Mouse (Mus musculus): ENCODE data around the gene Gm13278. TPM values are rescaled to one million over a fixed set of nuclear protein-coding genes. Genes with fewer than 3 reads are reported as not detected.
A peak's percentile ranks its signal among the peaks of the same experiment; 100 is the strongest.
"Not testable (repeated sequence)": the region's sequence is repeated elsewhere in the genome, so short reads cannot be mapped to it uniquely, and the experiment has no call there.

Gm13278 gene
- polyA plus RNA-seq, 1 experiment = not detected

DNA sequence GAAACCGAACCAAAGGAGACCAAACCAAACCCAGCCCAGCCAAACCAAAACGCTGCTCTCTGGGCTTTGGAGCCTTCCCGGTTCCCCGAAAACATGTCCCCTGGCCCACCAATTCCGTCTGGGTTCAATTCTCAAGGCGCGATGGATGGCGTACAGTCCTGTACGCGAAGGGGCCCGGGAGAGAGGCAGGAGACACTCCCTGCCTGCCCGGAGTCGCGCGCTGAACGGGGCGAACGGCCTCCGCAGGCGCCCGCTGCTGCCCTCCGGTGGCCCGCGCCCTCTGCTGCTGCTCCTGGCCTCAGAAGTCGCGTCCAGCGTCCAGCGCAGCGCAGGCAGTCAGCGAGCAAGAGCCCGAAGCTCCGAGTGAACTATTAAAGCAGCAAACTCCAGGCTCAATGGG, 17.8 kb upstream of the Gm13278 start, which contains the start of gene Gm13290:
Gene Gm13290, plus strand, starts transcription at position 301 of the 400 bp plus-strand sequence.
- not testable (repeated sequence) for H3K4me3 ChIP-seq (ENCODE audit: insufficient read depth, low read depth, low read length)

DNA sequence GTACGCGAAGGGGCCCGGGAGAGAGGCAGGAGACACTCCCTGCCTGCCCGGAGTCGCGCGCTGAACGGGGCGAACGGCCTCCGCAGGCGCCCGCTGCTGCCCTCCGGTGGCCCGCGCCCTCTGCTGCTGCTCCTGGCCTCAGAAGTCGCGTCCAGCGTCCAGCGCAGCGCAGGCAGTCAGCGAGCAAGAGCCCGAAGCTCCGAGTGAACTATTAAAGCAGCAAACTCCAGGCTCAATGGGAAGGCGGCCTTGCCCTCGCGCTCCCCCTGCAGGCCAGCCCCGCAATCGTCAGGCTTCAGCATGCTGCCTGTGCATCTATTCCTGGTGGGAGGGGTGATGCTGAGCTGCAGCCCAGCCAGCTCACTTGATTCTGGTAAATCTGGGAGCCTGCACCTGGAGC, 14.7 kb upstream of the Gm13278 start, which contains the start of gene Gm13289:
Gene Gm13289, plus strand, starts transcription at position 301 of the 400 bp plus-strand sequence.
- not testable (repeated sequence) for H3K4me1 ChIP-seq (ENCODE audit: control insufficient read depth, insufficient read depth, low read length)
- no CpG with 5 or more reads among the region's 29 CpGs for WGBS

More for the DNA sequence above, 17.8 kb upstream of the Gm13278 start, which contains the start of gene Gm13290:
- H3K4me1 ChIP-seq (ENCODE audit: control insufficient read depth, insufficient read depth, low read length); H3K27ac ChIP-seq (ENCODE audit: insufficient read depth, low read depth, low read length): not testable (repeated sequence)
- no CpG with 5 or more reads among the region's 32 CpGs for WGBS

DNA sequence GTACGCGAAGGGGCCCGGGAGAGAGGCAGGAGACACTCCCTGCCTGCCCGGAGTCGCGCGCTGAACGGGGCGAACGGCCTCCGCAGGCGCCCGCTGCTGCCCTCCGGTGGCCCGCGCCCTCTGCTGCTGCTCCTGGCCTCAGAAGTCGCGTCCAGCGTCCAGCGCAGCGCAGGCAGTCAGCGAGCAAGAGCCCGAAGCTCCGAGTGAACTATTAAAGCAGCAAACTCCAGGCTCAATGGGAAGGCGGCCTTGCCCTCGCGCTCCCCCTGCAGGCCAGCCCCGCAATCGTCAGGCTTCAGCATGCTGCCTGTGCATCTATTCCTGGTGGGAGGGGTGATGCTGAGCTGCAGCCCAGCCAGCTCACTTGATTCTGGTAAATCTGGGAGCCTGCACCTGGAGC, 11.8 kb upstream of the Gm13278 start, which contains the start of gene Gm13272:
Gene Gm13272, plus strand, starts transcription at position 301 of the 400 bp plus-strand sequence.
- WGBS = no CpG with 5 or more reads among the region's 29 CpGs
- H3K4me1 ChIP-seq (ENCODE audit: control insufficient read depth, insufficient read depth, low read length); H3K27ac ChIP-seq (ENCODE audit: insufficient read depth, low read depth, low read length); H3K4me3 ChIP-seq (ENCODE audit: insufficient read depth, low read depth, low read length): not testable (repeated sequence)

More for the DNA sequence above, 14.7 kb upstream of the Gm13278 start, which contains the start of gene Gm13289:
- not testable (repeated sequence) for H3K4me3 ChIP-seq (ENCODE audit: insufficient read depth, low read depth, low read length); H3K27ac ChIP-seq (ENCODE audit: insufficient read depth, low read depth, low read length)

- not testable (repeated sequence) for H3K27ac ChIP-seq (ENCODE audit: insufficient read depth, low read depth, low read length); H3K4me1 ChIP-seq (ENCODE audit: control insufficient read depth, insufficient read depth, low read length); H3K4me3 ChIP-seq (ENCODE audit: insufficient read depth, low read depth, low read length)
- 59% methylated on average over 16 of the region's 18 CpGs for WGBS
These were observed 11.0 kb upstream of the Gm13278 start for GRCm38 (mm10) chr4:88780320-88780719.

DNA sequence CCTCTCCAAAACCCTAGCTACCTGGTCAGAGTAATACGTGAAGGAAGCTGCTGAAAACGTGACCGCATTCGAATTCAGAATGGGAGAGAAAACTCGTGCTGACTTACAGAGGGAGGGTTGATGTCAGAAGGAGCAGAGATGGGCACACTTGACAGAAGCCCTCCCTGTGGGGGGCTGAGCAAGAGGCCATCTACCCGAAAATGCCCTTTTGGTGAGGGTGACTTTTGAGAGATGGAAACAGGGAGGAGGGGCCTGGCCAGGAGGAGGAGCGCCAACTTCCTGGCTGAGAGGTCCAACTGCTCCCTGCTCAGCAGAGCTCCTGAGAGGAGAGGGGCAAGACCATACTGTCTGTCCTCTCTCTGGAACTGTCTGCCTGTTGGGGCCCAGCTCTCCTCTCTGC, 9.5 kb upstream of the Gm13278 start, which contains the start of gene Ifnz:
Gene Ifnz, plus strand, starts transcription at position 301 of the 400 bp plus-strand sequence.
- WGBS = 22% methylated on average over 5 of the region's 7 CpGs
- H3K27ac ChIP-seq (ENCODE audit: insufficient read depth, low read depth, low read length); H3K4me1 ChIP-seq (ENCODE audit: control insufficient read depth, insufficient read depth, low read length): not testable (repeated sequence)
- peak within 1 kb of the TSS; percentile 29; the same call in 1 of the 2 replicates for H3K4me3 ChIP-seq (ENCODE audit: insufficient read depth, low read depth, low read length)

- H3K4me3 ChIP-seq (ENCODE audit: insufficient read depth, low read depth, low read length) = peak overlapping the region; percentile 29; the same call in 1 of the 2 replicates
- not testable (repeated sequence) for H3K27ac ChIP-seq (ENCODE audit: insufficient read depth, low read depth, low read length); H3K4me1 ChIP-seq (ENCODE audit: control insufficient read depth, insufficient read depth, low read length)
- 0% methylated on average over 11 of the region's 31 CpGs for WGBS
These were observed 9.0 kb upstream of the Gm13278 start for GRCm38 (mm10) chr4:88782335-88782734.

- not testable (repeated sequence) for H3K4me3 ChIP-seq (ENCODE audit: insufficient read depth, low read depth, low read length); H3K27ac ChIP-seq (ENCODE audit: insufficient read depth, low read depth, low read length); H3K4me1 ChIP-seq (ENCODE audit: control insufficient read depth, insufficient read depth, low read length)
- no CpG with 5 or more reads among the region's 27 CpGs for WGBS
These were observed 5.9 kb upstream of the Gm13278 start, which contains the start of gene Gm13276 for GRCm38 (mm10) chr4:88785409-88785808. Gene Gm13276 (plus strand): TSS chr4:88785709.

DNA sequence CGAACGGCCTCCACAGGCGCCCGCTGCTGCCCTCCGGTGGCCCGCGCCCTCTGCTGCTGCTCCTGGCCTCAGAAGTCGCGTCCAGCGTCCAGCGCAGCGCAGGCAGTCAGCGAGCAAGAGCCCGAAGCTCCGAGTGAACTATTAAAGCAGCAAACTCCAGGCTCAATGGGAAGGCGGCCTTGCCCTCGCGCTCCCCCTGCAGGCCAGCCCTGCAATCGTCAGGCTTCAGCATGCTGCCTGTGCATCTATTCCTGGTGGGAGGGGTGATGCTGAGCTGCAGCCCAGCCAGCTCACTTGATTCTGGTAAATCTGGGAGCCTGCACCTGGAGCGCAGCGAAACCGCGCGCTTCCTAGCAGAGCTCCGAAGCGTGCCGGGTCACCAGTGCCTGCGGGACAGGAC, 2.9 kb upstream of the Gm13278 start, which contains the start of gene Gm13277:
Gene Gm13277, plus strand, starts transcription at position 231 of the 400 bp plus-strand sequence.
- H3K4me1 ChIP-seq (ENCODE audit: control insufficient read depth, insufficient read depth, low read length); H3K4me3 ChIP-seq (ENCODE audit: insufficient read depth, low read depth, low read length); H3K27ac ChIP-seq (ENCODE audit: insufficient read depth, low read depth, low read length): not testable (repeated sequence)
- WGBS = 0% methylated on average over 3 of the region's 28 CpGs

- H3K4me1 ChIP-seq (ENCODE audit: control insufficient read depth, insufficient read depth, low read length); H3K27ac ChIP-seq (ENCODE audit: insufficient read depth, low read depth, low read length); H3K4me3 ChIP-seq (ENCODE audit: insufficient read depth, low read depth, low read length): not testable (repeated sequence)
- under 1% methylated on average over 14 of the region's 52 CpGs for WGBS
These were observed 2.8 kb downstream of the Gm13278 start, which contains the start of gene Gm13275 for GRCm38 (mm10) chr4:88793936-88794675. Gene Gm13275 (plus strand): TSS chr4:88794487.

GRCm38 (mm10) chr4:88797097-88797496, 5.7 kb downstream of the Gm13278 start, which contains the start of gene Gm13279:
Gene Gm13279 (plus strand): TSS chr4:88797397.
- no CpG with 5 or more reads among the region's 28 CpGs for WGBS
- not testable (repeated sequence) for H3K27ac ChIP-seq (ENCODE audit: insufficient read depth, low read depth, low read length); H3K4me1 ChIP-seq (ENCODE audit: control insufficient read depth, insufficient read depth, low read length); H3K4me3 ChIP-seq (ENCODE audit: insufficient read depth, low read depth, low read length)

GRCm38 (mm10) chr4:88799365-88799764, 8.0 kb downstream of the Gm13278 start, which contains the start of gene Gm13285:
Gene Gm13285 (plus strand): TSS chr4:88799665.
- WGBS = 23% methylated on average over 6 of the region's 7 CpGs
- H3K27ac ChIP-seq (ENCODE audit: insufficient read depth, low read depth, low read length); H3K4me1 ChIP-seq (ENCODE audit: control insufficient read depth, insufficient read depth, low read length); H3K4me3 ChIP-seq (ENCODE audit: insufficient read depth, low read depth, low read length): not testable (repeated sequence)

DNA sequence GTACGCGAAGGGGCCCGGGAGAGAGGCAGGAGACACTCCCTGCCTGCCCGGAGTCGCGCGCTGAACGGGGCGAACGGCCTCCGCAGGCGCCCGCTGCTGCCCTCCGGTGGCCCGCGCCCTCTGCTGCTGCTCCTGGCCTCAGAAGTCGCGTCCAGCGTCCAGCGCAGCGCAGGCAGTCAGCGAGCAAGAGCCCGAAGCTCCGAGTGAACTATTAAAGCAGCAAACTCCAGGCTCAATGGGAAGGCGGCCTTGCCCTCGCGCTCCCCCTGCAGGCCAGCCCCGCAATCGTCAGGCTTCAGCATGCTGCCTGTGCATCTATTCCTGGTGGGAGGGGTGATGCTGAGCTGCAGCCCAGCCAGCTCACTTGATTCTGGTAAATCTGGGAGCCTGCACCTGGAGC, 11.6 kb downstream of the Gm13278 start, which contains the start of gene Gm13287:
Gene Gm13287, plus strand, starts transcription at position 301 of the 400 bp plus-strand sequence.
- H3K4me3 ChIP-seq (ENCODE audit: insufficient read depth, low read depth, low read length); H3K4me1 ChIP-seq (ENCODE audit: control insufficient read depth, insufficient read depth, low read length); H3K27ac ChIP-seq (ENCODE audit: insufficient read depth, low read depth, low read length): not testable (repeated sequence)
- WGBS = no CpG with 5 or more reads among the region's 29 CpGs

DNA sequence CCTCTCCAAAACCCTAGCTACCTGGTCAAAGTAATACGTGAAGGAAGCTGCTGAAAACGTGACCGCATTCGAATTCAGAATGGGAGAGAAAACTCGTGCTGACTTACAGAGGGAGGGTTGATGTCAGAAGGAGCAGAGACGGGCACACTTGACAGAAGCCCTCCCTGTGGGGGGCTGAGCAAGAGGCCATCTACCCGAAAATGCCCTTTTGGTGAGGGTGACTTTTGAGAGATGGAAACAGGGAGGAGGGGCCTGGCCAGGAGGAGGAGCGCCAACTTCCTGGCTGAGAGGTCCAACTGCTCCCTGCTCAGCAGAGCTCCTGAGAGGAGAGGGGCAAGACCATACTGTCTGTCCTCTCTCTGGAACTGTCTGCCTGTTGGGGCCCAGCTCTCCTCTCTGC, 13.9 kb downstream of the Gm13278 start, which contains the start of gene Gm13288:
Gene Gm13288, plus strand, starts transcription at position 301 of the 400 bp plus-strand sequence.
- H3K4me3 ChIP-seq (ENCODE audit: insufficient read depth, low read depth, low read length) = peak within 1 kb of the TSS; percentile 39
- not testable (repeated sequence) for H3K4me1 ChIP-seq (ENCODE audit: control insufficient read depth, insufficient read depth, low read length); H3K27ac ChIP-seq (ENCODE audit: insufficient read depth, low read depth, low read length)
- no CpG with 5 or more reads among the region's 8 CpGs for WGBS

DNA sequence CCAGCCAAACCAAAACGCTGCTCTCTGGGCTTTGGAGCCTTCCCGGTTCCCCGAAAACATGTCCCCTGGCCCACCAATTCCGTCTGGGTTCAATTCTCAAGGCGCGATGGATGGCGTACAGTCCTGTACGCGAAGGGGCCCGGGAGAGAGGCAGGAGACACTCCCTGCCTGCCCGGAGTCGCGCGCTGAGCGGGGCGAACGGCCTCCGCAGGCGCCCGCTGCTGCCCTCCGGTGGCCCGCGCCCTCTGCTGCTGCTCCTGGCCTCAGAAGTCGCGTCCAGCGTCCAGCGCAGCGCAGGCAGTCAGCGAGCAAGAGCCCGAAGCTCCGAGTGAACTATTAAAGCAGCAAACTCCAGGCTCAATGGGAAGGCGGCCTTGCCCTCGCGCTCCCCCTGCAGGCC, 14.4 kb downstream of the Gm13278 start:
- WGBS = 0% methylated on average over 16 of the region's 34 CpGs
- H3K27ac ChIP-seq (ENCODE audit: insufficient read depth, low read depth, low read length); H3K4me1 ChIP-seq (ENCODE audit: control insufficient read depth, insufficient read depth, low read length): not testable (repeated sequence)
- peak overlapping the region; percentile 39 for H3K4me3 ChIP-seq (ENCODE audit: insufficient read depth, low read depth, low read length)
